Mouse (Mus musculus) heart, embryonic 13.5 days (tissue): ENCODE results near the gene Armc12. TPM values are rescaled to one million over a fixed set of nuclear protein-coding genes. Genes with fewer than 3 reads are reported as not detected.

ENCODE experiments used
- ATAC-seq: fragments of 200-750 bp; cut with Nextera tagmentation; 2 replicates; pipeline ENCODE4 v1.8.0; 2017; ENCODE audit warnings: moderate TSS enrichment; ENCODE audit not compliant: insufficient number of reproducible peaks, low FRiP score, low TSS enrichment; ENCODE audit errors: extremely low read depth
- H3K27ac ChIP-seq: fragments of 300-500 bp; sonication (generic); replicated peaks from 2 replicates; pipeline ENCODE4 v1.5.1; 2015; ENCODE audit warnings: moderate library complexity, mild to moderate bottlenecking, inconsistent platforms
- H3K27me3 ChIP-seq: fragments of 300-500 bp; sonication (generic); replicated peaks from 2 replicates; pipeline ENCODE4 v1.6.1; 2015; ENCODE audit warnings: mild to moderate bottlenecking, inconsistent platforms
- H3K36me3 ChIP-seq: fragments of 300-500 bp; sonication (generic); 2 replicates; pipeline ENCODE4 v1.6.1; 2015; ENCODE audit warnings: mild to moderate bottlenecking, inconsistent platforms
- H3K4me1 ChIP-seq: fragments of 300-500 bp; sonication (generic); 2 replicates; pipeline ENCODE4 v1.6.1; 2015; ENCODE audit warnings: inconsistent platforms
- H3K4me2 ChIP-seq: fragments of 300-500 bp; sonication (generic); 2 replicates; pipeline ENCODE4 v1.6.1; 2015; ENCODE audit warnings: inconsistent platforms, mild to moderate bottlenecking, moderate library complexity
- H3K4me3 ChIP-seq: fragments of 300-500 bp; sonication (generic); 2 replicates; pipeline ENCODE4 v1.5.1; 2015; ENCODE audit warnings: moderate library complexity, mild to moderate bottlenecking, inconsistent platforms
- H3K9ac ChIP-seq: fragments of 300-500 bp; sonication (generic); 2 replicates; pipeline ENCODE4 v1.6.1; 2015; ENCODE audit warnings: inconsistent platforms, mild to moderate bottlenecking, moderate library complexity
- H3K9me3 ChIP-seq: fragments of 300-500 bp; sonication (generic); 2 replicates; pipeline ENCODE4 v1.6.1; 2016; ENCODE audit warnings: inconsistent platforms
- WGBS: fragments of 180-500 bp; shearing (Covaris S2); methylation state at CpG from one replicate; pipeline ENCODE4 v1.1.7; 2015; ENCODE audit warnings: mixed read lengths; 5-methylcytosine and 5-hydroxymethylcytosine counted together
- polyA plus RNA-seq: library from polyadenylated mRNA; unstranded; fragments of >200 nt; fragmentation: Nextera tagmentation; extraction: Ambion mirVana; gene quantifications from 2 replicates; pipeline ENCODE4 v1.2.1, GENCODE M21; 2015

Armc12 gene
- polyA plus RNA-seq, 1 experiment from 2014 or later: not detected

GRCm38 (mm10) chr17:28500465-28500864, 30.1 kb upstream of the Armc12 start:
- Histone ChIP-seq H3K27ac (no peak overlapping the region), H3K4me3 (no peak overlapping the region), H3K9ac (no peak overlapping the region), H3K27me3 (no peaks in the 10 kb centered on the region), H3K4me1 (0 out of 2 replicates have a peak, but pooled peaks cover 3% of the 10 kb centered on the region), H3K36me3 (no peaks in the 10 kb centered on the region), H3K4me2 (no peak overlapping the region), H3K9me3 (0 out of 2 replicates have a peak, but pooled peaks cover 3% of the 10 kb centered on the region)
- no peak for ATAC-seq
- WGBS: 59% methylated on average over 3 of the region's 3 CpGs

GRCm38 (mm10) chr17:28502196-28502821, 28.3 kb upstream of the Armc12 start:
- 36% methylated on average over 7 of the region's 7 CpGs for WGBS
- H3K4me2 ChIP-seq: no peak overlapping the region
- H3K4me3 ChIP-seq: no peak overlapping the region
- peaks cover 10% of the 10 kb centered on the region for H3K4me1 ChIP-seq
- H3K27me3 ChIP-seq: no peaks in the 10 kb centered on the region
- no peak overlapping the region for H3K27ac ChIP-seq
- H3K36me3 ChIP-seq: no peaks in the 10 kb centered on the region
- H3K9ac ChIP-seq: no peak overlapping the region
- no peak for ATAC-seq
- H3K9me3 ChIP-seq: 0 out of 2 replicates have a peak, but pooled peaks cover 2% of the 10 kb centered on the region

DNA sequence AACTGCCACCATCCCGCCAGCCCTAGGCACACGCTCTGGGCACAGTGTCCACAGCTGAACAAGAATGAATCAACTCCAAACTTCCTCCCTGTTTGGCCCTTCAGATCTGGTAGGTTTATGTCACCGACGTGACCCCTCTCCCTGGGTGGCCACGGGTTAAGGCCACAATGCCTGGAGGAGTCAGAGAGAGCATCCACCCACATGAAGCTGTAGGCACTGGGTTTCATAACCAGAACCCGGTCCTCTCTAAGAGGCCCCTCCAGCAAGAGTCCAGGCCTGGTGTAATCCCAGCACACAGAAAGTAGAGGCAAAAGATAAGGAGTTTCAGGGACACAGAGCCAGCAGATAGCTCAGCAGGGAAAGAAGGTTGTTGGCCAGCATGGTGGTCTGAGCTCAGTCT, 26.4 kb upstream of the Armc12 start:
- Histone ChIP-seq H3K4me1 (peaks cover 17% of the 10 kb centered on the region), H3K4me3 (no peak overlapping the region), H3K27ac (no peak overlapping the region), H3K9me3 (no peaks in the 10 kb centered on the region), H3K36me3 (no peaks in the 10 kb centered on the region), H3K9ac (no peak overlapping the region), H3K4me2 (no peak overlapping the region), H3K27me3 (no peaks in the 10 kb centered on the region)
- 77% methylated on average over 6 of the region's 6 CpGs for WGBS
- ATAC-seq: no peak

- H3K27ac ChIP-seq: no peak overlapping the region
- peaks cover 23% of the 10 kb centered on the region for H3K4me1 ChIP-seq
- no peaks in the 10 kb centered on the region for H3K9me3 ChIP-seq
- H3K9ac ChIP-seq: no peak overlapping the region
- no peak overlapping the region for H3K4me2 ChIP-seq
- no peak overlapping the region for H3K4me3 ChIP-seq
- whole genome bisulfite sequencing: 85% methylated on average over 4 of the region's 4 CpGs
- H3K27me3 ChIP-seq: no peaks in the 10 kb centered on the region
- no peak for ATAC-seq
- no peaks in the 10 kb centered on the region for H3K36me3 ChIP-seq
Observed at GRCm38 (mm10) chr17:28505591-28505990, 25.0 kb upstream of the Armc12 start.

GRCm38 (mm10) chr17:28506895-28507294, 23.7 kb upstream of the Armc12 start:
- no peak overlapping the region for H3K4me2 ChIP-seq
- 11% methylated on average over 5 of the region's 5 CpGs for WGBS
- H3K4me1 ChIP-seq: peaks cover 32% of the 10 kb centered on the region
- H3K4me3 ChIP-seq: no peak overlapping the region
- H3K27me3 ChIP-seq: 0 out of 2 replicates have a peak, but pooled peaks cover 4% of the 10 kb centered on the region
- no peak for ATAC-seq
- H3K36me3 ChIP-seq: no peaks in the 10 kb centered on the region
- H3K9me3 ChIP-seq: no peaks in the 10 kb centered on the region
- peak overlapping the region; percentile 24; the same call in 1 of the 2 replicates for H3K9ac ChIP-seq
- peak overlapping the region; percentile 16; the same call in 1 of the 2 replicates for H3K27ac ChIP-seq

GRCm38 (mm10) chr17:28507496-28507895, 23.1 kb upstream of the Armc12 start:
- no peak for ATAC-seq
- H3K4me3 ChIP-seq: no peak overlapping the region
- no peaks in the 10 kb centered on the region for H3K36me3 ChIP-seq
- 15% methylated on average over 5 of the region's 5 CpGs for WGBS
- H3K4me2 ChIP-seq: no peak overlapping the region
- peaks cover 32% of the 10 kb centered on the region for H3K4me1 ChIP-seq
- H3K27ac ChIP-seq: no peak overlapping the region
- H3K27me3 ChIP-seq: 0 out of 2 replicates have a peak, but pooled peaks cover 7% of the 10 kb centered on the region
- H3K9ac ChIP-seq: 0 out of 2 replicates have a peak overlapping the region, but pooled peaks have one; percentile 24
- no peaks in the 10 kb centered on the region for H3K9me3 ChIP-seq

- Histone ChIP-seq H3K4me2 (peak overlapping the region; percentile 68), H3K4me1 (peaks cover 37% of the 10 kb centered on the region), H3K27ac (0 out of 2 replicates have a peak overlapping the region, but pooled peaks have one; percentile 20), H3K4me3 (peak overlapping the region; percentile 38), H3K9ac (peak overlapping the region; percentile 71), H3K27me3 (peaks cover 14% of the 10 kb centered on the region; the same call in 1 of the 2 replicates), H3K9me3 (no peaks in the 10 kb centered on the region), H3K36me3 (no peaks in the 10 kb centered on the region)
- 4% methylated on average over 28 of the region's 28 CpGs for WGBS
- no peak for ATAC-seq
Observed at GRCm38 (mm10) chr17:28510445-28511342, 19.9 kb upstream of the Armc12 start.

DNA sequence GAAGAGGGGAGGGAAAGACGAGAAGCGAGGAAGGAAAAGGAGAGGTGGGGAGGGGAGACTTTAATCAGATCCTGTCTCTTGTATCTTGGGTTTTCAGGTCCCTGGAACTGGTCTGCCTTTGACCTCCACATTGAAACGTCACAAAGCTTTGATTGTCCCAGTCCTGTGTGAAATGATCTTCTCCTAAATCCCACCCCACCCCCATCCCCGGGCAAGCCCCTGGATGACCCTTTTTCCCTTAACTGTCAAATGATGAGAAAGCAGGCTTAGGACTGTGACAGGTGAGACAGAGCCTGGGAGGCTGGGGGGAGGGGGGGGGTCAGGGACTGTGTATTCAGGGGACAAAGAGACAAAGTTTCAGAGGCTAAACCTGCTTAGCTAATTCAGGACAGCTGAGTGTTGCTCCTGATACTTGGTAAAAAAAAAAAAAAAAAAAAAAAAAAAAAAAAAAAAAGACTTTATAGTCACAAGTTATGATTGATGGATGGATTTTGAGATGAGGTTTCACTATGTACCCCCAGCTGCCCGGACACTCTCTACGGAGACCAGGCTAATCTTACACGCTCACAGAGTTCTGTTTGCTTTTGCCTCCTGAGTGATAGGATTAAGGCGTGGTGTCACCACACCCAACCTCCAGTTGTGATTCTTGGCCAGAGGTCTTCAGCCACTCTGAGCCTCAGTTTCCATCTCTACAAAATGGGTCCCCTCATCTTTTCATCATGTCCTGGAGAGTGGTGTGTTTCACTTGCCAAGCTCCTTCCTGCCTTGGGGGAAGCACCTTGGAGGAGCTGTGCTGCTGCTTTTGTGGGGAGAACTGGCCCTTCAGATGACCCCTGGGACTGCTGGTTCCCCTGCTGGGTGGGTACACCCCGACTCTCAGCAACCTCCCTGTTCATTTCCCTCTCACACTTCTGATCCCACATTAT, 18.7 kb upstream of the Armc12 start:
- peaks cover 16% of the 10 kb centered on the region for H3K27me3 ChIP-seq
- no peak overlapping the region for H3K4me2 ChIP-seq
- no peak overlapping the region for H3K27ac ChIP-seq
- peaks cover 37% of the 10 kb centered on the region for H3K4me1 ChIP-seq
- peak overlapping the region; percentile 40; the same call in 1 of the 2 replicates for H3K9ac ChIP-seq
- 33% methylated on average over 9 of the region's 9 CpGs for WGBS
- no peak for ATAC-seq
- no peaks in the 10 kb centered on the region for H3K36me3 ChIP-seq
- H3K4me3 ChIP-seq: no peak overlapping the region
- H3K9me3 ChIP-seq: no peaks in the 10 kb centered on the region

DNA sequence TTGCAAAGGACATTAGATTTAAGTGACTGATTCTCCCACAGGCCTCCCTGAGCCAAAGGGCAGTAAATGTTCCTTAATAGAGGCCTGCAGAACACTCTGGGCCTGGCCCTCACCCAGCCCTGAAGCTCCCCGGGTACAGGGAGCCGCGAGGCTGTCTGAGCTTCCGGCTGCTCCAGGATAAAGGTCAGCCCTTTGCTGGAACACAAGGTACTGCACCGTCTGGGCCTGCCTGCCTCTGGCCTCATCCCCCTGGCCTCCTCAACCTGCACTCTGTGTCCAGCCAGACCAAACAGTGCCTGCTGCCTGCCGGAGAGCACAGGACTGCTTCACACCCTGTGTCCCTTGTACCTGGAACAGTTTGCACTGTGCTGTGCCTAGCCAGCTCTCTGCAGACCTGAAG, 17.9 kb upstream of the Armc12 start:
- no peaks in the 10 kb centered on the region for H3K36me3 ChIP-seq
- H3K27me3 ChIP-seq: peaks cover 22% of the 10 kb centered on the region
- H3K9me3 ChIP-seq: no peaks in the 10 kb centered on the region
- 29% methylated on average over 6 of the region's 6 CpGs for whole genome bisulfite sequencing
- H3K4me1 ChIP-seq: peaks cover 37% of the 10 kb centered on the region
- no peak overlapping the region for H3K4me2 ChIP-seq
- no peak for ATAC-seq
- H3K27ac ChIP-seq: no peak overlapping the region
- H3K4me3 ChIP-seq: no peak overlapping the region
- peak overlapping the region; percentile 40; the same call in 1 of the 2 replicates for H3K9ac ChIP-seq

GRCm38 (mm10) chr17:28513337-28513736, 17.3 kb upstream of the Armc12 start:
- Histone ChIP-seq H3K9ac (no peak overlapping the region), H3K27ac (no peak overlapping the region), H3K9me3 (no peaks in the 10 kb centered on the region), H3K36me3 (no peaks in the 10 kb centered on the region), H3K27me3 (peaks cover 24% of the 10 kb centered on the region), H3K4me2 (no peak overlapping the region), H3K4me3 (no peak overlapping the region), H3K4me1 (peaks cover 39% of the 10 kb centered on the region)
- 70% methylated on average over 1 of the region's 1 CpGs for WGBS
- ATAC-seq: no peak
